Mouse (Mus musculus): ENCODE measurements around the gene Gm10961. TPM values are rescaled to one million over a fixed set of nuclear protein-coding genes. Genes with fewer than 3 reads are reported as not detected.

Gm10961 gene
- total RNA-seq (2023): not detected

DNA sequence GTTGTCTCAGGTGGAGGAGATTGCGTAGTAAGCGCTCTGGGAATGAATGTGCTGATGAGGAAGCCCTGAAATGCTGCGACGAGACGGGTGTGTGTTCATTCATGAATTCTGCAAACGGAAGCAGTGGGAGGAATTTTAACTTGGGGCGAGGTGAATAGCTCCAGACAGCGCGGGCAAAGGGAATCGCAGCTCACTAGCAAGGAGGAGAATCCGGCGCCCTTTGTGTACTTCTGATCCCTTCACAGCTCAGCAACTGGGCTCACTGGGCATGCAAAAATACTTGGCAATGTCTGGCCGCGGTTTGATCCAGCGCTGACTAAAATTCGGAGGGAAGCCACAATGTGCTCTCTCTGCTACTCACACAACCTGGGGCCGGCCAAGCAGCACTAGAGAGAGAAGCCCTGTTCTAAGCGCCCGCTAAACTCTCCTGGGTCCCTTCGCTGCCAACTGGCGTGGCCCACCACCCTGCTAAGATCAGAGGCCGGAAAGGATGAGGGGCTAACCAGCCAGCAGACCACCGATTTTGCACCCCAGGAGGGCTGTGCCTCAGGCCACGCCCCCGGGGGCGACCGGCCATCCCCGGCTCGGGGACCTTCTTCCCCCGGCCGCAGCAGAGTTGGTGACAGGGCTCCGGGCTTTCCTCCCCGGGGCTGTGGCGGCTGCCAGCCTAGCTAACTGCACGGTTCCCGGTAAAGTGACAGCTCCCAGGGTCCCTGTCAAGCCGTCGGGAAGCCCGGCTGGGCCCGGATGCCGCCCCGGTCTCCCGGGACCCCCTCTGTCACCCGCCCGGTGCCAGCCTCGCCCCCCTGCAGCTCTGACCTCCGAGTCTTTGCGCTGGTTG, at the start of gene Gm10961:
Gene Gm10961 (plus strand): TSS at position 641 of the 841 bp plus-strand sequence.

DNA sequence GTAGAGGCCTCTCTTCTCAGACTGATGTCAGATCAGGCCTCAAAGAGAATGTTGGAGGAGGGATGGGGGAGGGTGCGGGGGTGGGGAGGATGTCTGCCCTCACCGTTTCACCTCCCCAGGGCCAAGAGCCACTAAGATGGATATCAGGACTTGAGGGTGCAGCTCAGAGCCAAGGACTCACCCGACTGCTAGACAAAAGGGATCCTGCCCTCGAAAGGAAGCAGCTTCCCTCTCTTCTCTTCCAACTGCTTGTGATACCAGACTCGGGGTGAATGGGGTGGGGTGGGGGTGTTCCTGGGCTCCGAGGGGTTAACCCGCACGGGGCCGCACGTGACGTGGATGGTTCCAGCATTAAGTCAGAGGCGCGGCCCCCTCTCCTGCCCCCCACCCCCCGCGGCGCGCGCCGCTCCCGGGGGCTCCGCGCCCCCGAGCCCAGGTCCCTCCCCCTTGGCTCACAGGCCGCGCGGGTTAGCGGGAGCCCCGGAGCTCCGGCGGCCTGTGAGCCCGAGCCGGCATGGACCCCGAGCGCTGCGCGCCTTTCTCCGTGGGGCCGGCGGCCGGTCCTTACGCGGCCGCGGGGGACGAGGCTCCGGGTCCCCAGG, 36.4 kb upstream of the Gm10961 start, which contains the start of gene Alx3:
Gene Alx3 (plus strand): TSS at position 370 of the 602 bp plus-strand sequence.

DNA sequence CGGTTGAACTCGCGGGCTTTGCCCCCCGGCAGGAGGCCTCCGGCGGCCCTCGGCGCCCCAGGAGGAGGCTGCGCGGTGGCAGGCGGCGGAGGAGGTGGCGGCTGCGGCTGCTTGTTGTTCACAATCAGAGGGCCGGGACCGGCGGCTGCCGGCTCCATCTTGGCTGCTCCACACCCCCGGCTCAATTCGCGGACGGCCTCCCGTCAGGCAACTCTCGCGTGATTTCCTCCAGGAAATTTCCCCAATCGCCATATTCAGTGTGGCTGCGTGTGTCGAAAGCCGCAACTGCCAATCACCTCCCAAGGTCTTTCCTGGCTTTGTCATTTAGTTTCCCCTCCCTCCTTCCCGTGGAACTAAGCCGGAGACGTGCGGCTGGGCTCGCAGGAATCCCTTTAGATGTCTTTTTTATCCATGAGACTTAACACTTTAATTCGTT, 419 bp downstream of the Gm10961 start, which contains the start of gene Strip1:
Gene Strip1 (minus strand): TSS at position 172 of the 436 bp plus-strand sequence.

Other genes with a start within 250 kb of the Gm10961 start
- not detected for gene Kcnc4, start 171.8 kb upstream of the Gm10961 start, total RNA-seq (2023)
- not detected for gene Slc6a17, start 113.3 kb upstream of the Gm10961 start, total RNA-seq (2023)
- gene Ubl4b, start 76.2 kb upstream of the Gm10961 start, total RNA-seq (2023): not detected
- not detected for gene Alx3, start 36.3 kb upstream of the Gm10961 start, total RNA-seq (2023)
- gene Strip1, start 372 bp downstream of the Gm10961 start, total RNA-seq (2023): 10 to 100 TPM; 36.1 to 39.0 TPM
- gene Ahcyl1, start 65.2 kb downstream of the Gm10961 start, total RNA-seq (2023): 10 to 100 TPM; 38.6 to 41.7 TPM
- 10 to 100 TPM; 40.3 to 46.8 TPM for gene Csf1, start 129.1 kb downstream of the Gm10961 start, total RNA-seq (2023)
- not detected for gene Eps8l3, start 245.9 kb downstream of the Gm10961 start, total RNA-seq (2023)

All from neutrophil, adult 83 days (primary cell).